Mouse (Mus musculus): ENCODE measurements around the gene Ddc.

Gene Ddc

DNA sequence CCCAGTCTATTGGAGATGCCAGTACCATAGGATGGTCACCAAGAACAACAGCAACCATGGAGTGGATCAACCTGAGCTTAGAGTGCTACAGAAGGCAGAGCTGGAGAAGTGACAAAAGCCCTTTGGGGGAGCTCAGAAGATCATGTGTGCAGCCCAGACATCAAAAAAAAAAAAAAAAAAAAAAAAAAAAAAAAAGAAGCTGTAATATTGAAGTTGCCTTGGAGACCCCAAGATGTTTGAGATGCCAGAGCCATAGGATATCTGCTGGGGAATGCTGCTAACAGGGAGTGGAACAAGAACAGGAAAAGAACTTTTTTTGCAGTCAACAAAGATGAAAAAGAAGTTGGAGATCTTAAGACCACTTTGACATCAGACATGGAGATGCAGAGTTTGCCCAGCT lies 7.6 kb upstream of the Ddc start:
- no peak for DNase-seq (ENCODE audit: low read depth)

DNA sequence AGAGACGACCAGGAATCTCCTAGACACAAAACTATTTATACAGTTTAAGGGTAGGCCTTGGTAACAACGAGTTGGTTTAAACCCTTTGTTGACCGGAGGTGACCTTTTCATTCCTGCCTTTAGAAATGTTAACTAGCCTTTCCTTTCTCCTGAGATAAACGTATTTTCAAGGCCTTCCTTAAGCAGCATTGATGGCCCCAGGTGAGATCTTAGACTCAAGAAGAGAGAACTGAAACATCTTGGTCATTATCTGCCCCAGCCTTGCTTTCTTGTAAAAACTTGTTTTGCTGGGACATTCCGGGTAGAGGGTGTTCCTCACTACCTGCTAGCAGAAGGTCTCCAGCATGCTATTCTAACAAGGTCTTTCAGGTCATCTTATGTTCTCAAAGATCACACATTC lies 7.1 kb upstream of the Ddc start:
- DNase-seq (ENCODE audit: low read depth) = no peak

DNA sequence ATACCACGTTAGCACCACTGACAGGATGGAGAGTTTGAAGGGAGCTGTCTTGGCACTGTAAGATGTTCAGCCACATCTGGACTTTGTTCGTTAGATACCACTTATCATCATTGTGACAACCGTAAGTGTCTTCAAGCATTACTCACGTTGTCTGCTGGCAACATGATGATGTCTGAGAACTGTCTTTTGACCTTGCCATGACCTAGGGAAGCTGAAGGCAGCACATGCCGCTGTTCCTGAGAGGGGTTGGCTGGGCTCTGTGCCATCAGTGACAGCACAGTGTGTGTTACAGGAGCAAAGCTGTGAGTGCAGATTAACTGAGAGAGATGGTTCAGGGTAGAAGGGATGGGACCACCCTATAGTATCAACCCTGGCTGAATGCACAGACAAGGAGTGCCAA lies 3.6 kb upstream of the Ddc start:
- DNase-seq (ENCODE audit: low read depth) = no peak

DNA sequence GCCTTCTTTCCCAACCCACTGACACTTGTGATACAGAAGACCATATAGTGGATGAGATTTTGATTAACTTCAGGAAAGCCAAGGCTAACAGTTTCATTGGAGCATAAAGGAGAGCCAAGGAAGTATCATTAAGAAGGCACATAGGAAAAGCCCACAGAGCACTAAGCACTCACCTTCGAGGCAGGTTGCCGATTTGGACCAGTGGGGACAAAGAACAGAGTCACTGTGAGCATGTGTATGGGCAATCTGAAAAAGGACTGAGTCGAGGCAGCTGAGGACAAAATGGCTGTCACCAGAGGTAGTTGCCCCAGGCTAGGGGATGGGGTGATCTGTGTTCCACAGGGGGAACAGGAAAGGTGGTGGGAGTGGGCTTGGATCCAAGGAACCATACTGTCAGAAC lies 552 bp upstream of the Ddc start:
- no peak for DNase-seq (ENCODE audit: low read depth)

DNA sequence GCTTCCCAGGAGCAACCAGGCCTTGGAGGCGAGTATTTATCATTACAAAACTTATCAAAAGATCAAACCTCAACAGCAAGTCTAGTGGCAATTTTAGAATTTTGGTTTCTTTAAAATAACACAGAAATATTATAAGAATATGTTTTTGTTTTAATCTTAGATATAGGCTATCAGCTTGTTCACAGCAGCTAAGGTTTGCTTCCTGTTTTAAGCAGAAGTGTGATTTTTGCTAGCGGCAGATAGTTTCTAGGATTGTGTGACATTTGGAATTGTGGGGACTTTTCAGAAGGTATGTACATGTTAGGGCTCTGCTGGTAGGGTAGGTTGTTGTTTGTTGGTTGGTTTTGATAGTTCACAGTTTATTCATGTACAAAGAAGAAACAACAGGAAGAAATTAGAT lies 2.5 kb downstream of the Ddc start:
- DNase-seq (ENCODE audit: low read depth) = no peak

DNA sequence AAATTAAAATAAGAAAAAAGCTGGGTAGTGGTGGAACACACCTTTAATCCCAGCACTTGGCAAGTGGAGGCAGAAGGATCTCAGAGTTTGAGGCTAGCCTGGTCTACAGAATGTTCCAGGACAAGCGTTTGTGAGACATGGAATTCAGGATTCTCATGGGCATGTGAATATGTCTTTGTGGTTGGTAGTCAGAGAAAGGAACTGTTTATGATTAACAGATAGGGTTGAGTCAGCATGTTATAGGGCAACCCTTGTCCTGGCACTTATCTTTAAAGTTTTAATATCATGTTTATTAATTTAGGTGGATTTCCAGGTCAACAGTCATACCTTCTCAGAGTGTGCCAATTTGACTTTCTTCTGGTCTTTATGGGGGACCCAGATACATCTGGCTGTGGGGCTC lies 4.2 kb downstream of the Ddc start:
- no peak for DNase-seq (ENCODE audit: low read depth)

DNA sequence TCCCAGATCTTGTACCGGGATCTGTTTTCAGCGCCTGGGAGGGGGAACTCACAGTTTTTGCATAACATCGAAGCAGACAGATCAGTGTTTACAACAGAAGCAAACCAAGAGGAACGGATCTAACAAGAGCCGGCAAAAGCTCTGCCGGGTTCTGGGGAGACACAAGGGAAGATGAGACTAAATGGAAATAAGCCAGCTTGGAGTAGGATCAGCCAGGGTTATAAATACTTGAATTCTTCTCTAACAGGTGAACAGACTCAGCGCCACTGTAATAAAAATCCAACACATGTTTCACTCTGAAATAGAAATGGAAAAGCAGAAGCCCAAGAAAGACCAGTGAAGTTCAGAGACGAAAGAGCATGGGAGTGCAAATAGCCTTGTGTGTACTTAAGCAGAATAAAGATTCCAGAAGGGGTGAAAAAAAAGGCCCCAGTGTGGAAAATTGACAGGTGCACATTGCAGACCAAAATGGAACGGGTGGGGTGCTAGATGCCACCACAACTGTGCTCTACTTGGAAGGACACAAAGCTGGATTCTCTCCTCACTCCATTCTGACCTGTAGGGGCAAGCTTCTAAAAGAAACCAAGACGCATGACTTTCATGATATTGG lies 4.8 kb downstream of the Ddc start:
- no peak for DNase-seq (ENCODE audit: low read depth)

DNA sequence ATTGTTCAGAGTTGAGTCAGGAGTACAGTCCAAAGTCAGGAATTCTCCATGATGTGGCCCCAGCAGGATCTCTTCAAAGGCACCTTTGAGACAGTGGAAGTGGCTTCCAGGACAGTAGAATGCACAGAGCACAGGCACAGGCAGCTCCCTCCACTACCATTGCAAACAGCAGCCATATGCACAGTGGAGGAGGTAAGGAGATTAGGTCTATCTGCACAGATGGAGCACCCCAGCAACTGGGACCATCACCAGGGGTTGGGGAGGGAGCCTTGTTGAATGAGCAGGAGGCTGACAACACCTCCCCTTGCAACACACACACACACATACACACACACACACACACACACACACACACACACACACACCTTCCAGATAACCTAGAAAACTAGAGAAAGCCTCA lies 6.1 kb downstream of the Ddc start:
- no peak for DNase-seq (ENCODE audit: low read depth)

DNA sequence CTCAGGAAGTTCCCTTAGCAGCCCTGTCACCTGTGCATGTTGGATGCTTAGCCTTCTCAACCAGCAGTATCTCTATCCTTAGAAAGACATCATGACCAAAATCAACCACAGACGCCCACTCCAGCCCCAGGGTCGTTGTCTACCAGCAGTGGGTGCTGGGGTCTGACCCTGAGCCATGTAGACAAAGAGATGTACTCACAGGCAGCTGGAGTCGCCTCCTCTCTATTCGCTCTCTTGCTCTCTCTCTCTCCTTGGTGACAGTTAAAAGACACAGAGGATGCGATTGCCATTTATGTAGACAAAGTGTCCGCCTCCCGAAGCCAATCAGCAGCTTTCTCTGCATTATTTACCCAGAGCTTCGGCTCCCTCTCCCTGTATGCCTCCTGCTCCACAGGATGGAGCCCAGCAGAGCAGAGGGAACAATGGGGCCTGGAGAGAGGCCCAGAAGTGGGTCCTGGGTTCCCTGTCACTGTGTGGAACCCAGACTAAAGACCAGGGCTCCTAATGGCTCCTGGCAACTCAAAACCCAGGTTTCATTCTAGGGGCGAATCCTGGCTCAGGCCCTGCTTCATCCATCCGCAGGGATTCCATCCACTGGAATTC lies 7.7 kb downstream of the Ddc start:
- DNase-seq (ENCODE audit: low read depth) = no peak

DNA sequence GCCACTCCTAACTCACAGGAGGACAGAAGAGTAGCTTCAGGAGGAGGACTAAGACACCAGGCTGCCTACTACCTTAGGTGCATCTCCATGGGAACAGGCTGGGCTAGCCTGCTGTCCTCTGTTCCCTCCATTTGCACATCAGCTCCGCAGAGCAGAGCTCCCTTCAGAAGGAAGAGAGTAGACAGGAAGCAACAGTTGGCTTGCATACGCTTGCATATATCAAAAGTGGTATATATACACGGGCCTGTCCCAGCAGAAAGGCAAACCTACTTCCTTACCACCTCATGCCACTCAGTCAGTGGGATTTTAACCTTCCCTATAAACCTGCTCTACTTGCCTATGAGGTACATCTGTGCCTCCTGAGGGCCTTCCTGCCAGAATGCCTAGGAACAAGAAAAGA lies 9.2 kb downstream of the Ddc start:
- peak; percentile 14 for DNase-seq (ENCODE audit: low read depth)

DNA sequence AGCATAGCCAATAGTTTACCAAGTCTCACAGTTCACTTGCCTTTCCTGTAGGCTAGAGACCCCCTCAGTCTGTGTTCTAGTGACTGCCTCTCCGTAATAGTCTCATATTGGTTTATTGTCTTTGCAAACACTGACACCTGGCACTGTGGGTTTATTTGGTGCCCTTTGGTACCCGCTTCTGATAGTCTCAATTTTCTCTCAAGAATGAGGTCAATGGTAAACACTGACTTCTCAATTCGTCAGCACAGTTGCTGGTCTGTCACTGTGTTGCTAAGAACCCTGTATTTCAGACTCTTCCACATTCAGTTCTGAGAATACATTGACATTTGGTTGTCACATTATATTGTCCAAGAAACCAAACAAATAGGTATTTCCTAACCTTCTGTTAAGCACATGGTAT lies 9.9 kb downstream of the Ddc start:
- DNase-seq (ENCODE audit: low read depth) = no peak

DNA sequence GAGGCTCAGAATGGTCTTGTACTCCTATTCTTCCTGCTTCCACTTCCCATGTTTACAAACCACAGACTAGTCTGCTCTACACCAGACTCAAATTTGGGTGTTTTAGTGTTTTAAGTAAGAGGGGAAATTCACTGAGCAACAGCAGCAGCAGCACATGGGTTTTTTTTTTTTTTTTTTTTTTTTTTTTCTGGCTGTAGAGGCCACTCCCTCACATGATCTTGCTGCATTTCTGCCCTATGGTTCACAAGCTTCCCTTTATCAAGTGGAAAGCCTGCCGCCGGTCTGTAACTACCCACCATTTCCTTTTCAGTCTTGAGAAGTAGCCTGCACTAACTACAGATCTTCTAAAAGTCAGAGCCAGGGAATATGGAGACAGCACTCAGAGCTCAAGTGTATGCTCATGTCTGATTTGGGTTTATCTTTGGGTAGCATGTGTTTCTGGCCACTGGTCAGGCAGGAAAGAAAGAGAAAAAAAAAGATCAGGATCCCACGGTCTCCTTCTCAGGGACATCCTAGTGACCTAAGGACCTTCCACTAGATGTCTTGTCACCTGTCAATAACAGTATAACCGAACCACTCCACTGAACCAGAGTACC lies 11.4 kb downstream of the Ddc start:
- DNase-seq (ENCODE audit: low read depth) = peak; percentile 16

DNA sequence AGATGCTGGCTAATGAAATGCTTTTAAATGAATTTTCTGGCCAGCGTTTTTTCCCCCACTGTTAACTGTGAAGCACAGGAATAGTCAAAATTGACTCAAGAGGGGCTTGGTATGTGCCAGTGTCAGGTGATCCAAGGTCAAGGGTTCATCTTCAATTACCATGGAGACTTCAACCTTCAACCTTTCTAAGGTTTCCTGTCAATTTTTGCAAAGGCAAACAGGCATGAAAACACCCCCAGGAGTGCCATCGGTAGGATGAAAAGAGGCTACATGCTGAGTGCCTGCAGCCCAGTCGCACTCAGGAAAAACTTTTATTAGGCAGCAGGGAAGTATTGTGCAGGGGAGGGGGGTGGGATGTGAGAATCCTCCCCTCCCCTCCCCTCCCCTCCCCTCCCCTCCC lies 12.0 kb downstream of the Ddc start:
- DNase-seq (ENCODE audit: low read depth) = no peak

DNA sequence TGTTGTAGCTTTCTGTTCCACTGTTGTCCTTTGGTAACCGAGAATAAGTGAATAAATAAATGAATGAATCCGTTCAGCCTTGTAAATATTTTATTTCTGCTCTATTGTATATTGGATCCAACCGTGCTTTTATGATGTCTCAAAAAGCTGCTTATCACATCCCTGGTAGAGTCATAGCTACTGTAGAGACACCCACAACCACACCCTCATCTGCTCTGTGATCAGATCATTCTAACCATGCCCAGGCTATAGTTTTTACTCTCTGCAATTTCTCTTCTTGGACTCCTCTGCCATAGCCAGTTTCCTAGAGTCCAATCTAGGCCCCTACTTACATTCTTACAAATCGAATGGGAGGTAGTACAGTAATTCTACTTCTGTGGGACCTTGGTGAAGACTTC lies 12.7 kb downstream of the Ddc start:
- no peak for DNase-seq (ENCODE audit: low read depth)

DNA sequence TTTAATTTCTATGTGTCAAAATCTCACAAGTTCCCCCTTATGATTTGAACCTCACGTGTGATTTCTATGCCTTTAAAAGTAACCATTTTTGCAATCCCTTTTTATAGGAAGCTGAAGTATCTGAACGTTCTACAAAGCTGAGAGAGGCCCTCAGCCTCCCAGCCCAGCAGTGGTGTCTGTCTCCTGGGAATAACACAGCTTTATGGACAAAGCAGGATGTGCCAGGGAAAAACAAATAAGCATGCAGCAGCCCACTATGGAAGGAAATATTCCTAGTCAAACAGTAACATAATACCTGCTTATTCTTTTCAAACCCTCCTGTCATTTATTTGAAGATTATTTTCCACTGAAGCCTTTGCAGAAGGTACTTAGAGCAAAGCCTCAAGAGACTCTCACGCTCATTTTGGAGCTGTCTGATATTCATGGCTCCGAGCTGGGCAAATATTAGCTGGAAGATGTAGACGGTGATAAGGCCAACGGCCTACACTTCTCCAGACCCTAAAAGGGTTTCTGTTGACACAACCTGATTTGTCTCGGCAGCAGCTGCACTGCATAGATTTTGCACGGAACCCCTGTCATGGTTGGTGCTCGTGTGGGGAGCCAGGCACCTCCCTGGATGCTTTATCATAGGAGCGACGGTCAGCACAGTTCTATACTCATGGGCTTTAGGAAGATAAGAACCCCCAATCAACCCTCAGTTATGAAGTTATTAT lies 13.3 kb downstream of the Ddc start:
- no peak for DNase-seq (ENCODE audit: low read depth)

DNA sequence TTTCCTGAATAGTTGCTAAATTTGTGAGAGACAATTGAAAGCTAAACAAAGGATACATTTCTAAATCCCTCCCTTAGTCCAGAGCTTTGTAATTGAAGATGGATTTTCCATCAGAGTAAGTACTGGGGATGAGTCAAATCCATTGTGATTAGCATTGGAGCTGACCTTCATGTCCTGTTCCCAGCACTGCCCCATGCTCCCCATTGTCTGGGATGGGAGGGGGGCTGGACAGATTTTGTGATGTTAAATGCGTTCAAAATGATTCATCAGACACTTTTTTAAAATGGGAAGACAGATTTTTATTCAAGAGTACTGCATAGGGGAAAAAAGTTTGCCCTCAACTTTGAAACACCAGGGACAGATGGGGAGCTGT lies 16.2 kb downstream of the Ddc start:
- DNase-seq (ENCODE audit: low read depth) = no peak

DNA sequence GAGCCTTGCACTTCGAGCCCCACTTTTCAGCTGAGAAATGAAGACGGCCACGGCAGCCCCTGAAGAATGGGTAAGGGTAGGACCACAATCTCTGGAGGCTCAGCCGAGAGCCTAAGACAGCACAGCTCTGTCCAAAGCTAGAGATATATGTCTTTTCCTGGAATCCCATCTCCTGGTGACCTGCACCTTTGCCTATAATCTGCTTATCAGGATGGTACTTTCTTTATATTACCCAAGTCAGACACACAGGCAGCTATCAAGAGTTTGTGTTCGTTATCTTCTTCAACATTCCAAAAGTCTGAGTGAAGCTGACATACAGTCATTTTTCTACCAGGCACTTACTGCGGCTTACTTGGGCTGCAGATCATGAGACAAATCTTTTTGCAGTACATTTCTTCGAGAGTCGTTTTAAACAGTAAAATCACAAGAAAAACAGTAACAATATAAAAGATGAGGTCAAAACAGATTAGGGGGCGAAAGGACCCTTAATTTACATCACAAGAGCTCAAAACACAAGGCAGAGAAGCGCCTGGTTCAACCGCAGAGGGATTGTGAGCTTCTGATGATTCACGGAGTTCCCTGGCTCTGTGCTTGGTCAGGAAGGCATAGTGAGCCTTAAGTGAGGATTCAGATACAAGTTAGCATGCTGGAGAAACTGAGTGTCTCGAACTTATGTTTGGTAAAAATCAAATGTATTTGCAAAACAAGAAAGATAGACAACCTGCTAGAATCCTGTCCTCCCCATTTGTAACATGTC lies 16.7 kb downstream of the Ddc start:
- DNase-seq (ENCODE audit: low read depth) = no peak

DNA sequence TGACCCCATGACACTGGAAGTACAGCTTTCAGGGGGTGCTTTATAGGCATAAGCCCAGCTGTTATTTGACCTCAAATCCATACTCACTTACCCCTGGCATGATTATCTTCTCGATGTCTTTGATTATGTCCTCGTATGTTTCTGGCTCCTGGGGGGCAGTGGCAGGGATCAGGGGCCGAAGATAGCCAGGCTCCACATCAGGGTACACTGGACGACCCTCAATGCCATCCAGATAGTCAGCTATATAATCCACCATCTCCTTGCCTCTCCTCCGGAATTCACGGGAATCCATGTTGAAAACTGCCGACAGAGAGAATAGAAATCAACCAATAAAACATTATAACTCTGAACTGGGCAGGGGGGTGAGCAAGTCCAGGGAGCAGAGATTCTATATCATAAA lies 17.6 kb downstream of the Ddc start:
- no peak for DNase-seq (ENCODE audit: low read depth)

DNA sequence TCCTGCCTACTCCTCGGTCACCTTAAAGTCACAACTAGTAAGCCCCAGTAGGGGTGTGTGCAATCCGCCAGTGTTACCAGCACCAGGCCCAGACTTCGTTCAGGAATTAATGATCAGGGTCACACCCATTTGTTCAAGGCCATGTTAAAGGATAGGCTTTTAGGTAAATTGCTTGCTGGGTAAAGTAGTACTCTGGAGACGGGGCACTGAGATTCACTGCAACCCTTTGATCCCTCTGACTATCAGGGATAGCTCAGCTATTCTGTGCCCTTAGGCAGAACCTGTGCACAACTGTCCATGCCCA lies 18.3 kb downstream of the Ddc start:
- DNase-seq (ENCODE audit: low read depth) = no peak

DNA sequence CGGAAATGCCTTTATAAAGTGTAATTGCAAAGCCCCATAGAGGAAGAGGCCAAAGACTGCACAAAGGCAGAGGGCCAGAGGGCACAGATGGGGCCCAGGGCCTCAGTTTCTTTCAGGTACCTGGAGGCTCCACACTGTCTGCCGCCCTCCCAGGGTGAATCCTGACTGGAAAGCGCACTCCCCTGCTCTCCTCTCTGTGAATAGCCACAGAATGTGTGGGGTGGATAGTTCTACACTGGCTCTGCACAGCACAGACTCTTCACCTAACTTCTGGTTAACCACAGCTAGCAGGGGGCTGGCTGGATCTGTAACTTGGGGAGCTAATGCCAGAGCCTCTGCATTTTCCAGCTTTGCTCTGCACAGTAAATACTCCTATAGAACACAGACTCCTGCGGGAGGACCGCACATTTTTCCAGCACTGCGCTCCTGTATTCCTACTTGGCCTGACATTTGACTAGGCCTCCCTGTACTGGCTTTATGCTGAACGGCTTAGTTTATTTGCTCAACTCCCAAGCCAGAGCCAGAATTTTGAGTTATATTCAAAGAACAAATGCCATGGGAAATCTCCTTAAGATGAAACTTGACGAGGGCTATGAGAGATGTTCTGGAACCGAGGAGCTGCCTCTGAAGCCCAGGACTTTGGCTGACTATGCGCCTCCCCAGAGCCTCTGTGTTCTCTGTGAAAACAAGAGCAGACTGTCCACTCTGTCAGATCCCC lies 18.8 kb downstream of the Ddc start:
- DNase-seq (ENCODE audit: low read depth) = no peak

DNA sequence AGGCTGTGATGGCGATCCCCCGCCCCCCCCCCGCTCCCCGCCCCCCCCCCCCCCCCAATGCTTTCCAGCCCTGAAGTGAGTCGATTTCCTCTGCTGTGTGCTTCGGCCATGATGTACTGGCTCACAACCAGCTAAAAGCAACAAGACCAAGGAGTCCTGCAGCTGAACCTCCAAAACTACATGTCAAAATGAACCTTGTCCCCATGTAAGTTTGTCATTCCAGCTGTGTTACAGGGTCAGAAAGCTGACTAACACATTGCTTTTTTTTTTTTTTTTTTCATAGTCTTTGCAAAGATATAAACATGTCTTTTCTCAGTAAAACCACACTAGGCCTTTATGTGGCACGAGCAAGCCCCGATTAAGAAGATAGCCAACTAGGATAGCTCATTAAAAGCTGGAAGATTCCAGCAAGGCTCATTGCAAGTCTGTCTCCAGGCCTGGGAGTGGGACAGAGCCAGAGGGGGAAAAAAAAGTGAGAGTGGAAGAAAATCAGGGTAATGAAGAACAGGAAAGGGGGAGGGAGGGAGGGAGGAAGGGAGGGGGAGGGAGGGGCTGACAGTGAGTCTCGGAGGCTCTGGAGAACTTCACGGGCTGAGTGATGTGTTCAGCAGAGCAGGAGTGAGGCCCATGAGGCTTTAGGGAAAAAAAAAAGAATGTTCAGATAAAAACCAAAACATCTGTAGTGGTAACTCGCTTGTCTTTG lies 19.5 kb downstream of the Ddc start:
- peak; percentile 45 for DNase-seq (ENCODE audit: low read depth)

DNA sequence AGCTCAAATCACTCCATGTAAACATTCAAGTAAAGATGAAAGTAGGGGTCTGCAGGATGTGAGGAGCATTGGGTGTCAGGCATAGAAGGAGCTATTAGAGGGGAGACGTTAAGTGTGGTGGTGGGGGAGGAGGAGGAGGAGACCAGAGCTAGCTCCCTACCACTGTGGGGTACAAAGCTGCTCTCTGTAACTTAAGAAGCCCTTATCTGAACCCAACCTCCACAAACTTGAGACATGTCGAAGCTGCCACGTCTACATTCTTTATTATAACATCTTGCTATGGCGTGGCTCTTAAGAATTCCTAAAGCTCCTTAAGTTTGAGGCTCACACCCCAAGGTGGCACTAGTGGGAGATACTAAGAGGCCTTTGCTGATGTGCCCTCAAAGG lies 20.1 kb downstream of the Ddc start:
- DNase-seq (ENCODE audit: low read depth) = peak; percentile 11

Measured in induced T-regulatory cell, adult 2 months (primary cell).